Mouse (Mus musculus) bone marrow, adult 2 months (tissue): ENCODE data around the gene Nrxn1.

Source experiments
- CTCF ChIP-seq: fragments of 200-500 bp; IDR thresholded peaks from 2 replicates; pipeline ENCODE4 v1.5.1; 2011; ENCODE audit warnings: low read length, control low read depth; ENCODE audit not compliant: control insufficient read depth, insufficient read depth
- POLR2A ChIP-seq: fragments of 200-500 bp; IDR thresholded peaks from 2 replicates; pipeline ENCODE4 v1.6.1; 2011; ENCODE audit warnings: low read depth, mild to moderate bottlenecking, control low read depth, low read length, borderline replicate concordance; ENCODE audit not compliant: control insufficient read depth

GRCm38 (mm10) chr17:90808256-90808655 is 284.6 kb downstream of the Nrxn1 start:
- TF ChIP-seq POLR2A (no peak), CTCF (no peak)
